14 mouse cellular contexts compared by ENCODE assay signal in the genomic region with DNA sequence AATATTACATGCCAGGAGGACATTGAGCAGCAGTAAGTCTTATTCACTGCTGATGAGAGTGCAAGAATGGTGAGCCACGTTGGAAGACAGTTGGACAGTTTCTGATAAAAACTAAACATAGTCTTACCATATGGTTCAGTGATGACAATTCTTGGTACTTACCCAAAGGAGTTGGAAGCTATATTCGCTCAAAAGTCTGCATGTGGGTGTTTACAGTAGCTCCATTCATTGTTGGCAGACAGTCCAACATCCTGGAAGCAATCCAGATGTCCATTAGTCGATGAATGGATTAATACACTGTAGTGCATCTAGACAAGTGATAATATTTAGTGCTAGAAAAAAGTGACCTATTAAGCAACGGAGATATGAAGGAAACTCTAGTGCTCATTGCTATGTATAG.
DNase-seq lines count a peak whose midpoint lies in the region; ATAC-seq and TF ChIP-seq lines count a peak whose summit lies in the region.
"Had no signal": no experiment of that assay in that cellular context is flagged by ENCODE, and none has a peak within 500 bp of the region (broad histone marks: within the 10 kb centered on the region; RNA-seq: fewer than 3 reads in every experiment).

No protein-coding gene starts in this region.

- H3K27me3 ChIP-seq in intestine, embryonic 15.5 days (replicated peaks) = no peaks in the 10 kb centered on the region
- H3K27me3 ChIP-seq in intestine, postnatal 0 days (replicated peaks; ENCODE audit: control insufficient read depth, insufficient read depth, low read length) = no peaks in the 10 kb centered on the region
- H3K27me3 ChIP-seq in cerebellum, adult 2 months (ENCODE audit: control insufficient read depth, insufficient read depth, low read length) = no peaks in the 10 kb centered on the region
- H3K27me3 ChIP-seq: CH12.LX; heart, embryonic 15.5 days; midbrain, embryonic 15.5 days; stomach, embryonic 15.5 days had no signal

- 0 out of 2 replicates have a peak, but pooled peaks cover 4% of the 10 kb centered on the region for H3K4me1 ChIP-seq in intestine, embryonic 15.5 days (replicated peaks)
- no peaks in the 10 kb centered on the region for H3K4me1 ChIP-seq in intestine, postnatal 0 days (replicated peaks; ENCODE audit: control insufficient read depth, insufficient read depth, low read length)
- H3K4me1 ChIP-seq in cerebellum, adult 2 months (ENCODE audit: control insufficient read depth, insufficient read depth, low read length) = peaks cover 10% of the 10 kb centered on the region; the same call in 1 of the 2 replicates
- H3K4me1 ChIP-seq: heart, embryonic 15.5 days; midbrain, embryonic 15.5 days; stomach, embryonic 15.5 days had no signal

- ATAC-seq in intestine, embryonic 15.5 days = peak; percentile 31; the same call in 1 of the 2 replicates
- ATAC-seq in intestine, postnatal 0 days = no peak
- ATAC-seq: midbrain, embryonic 15.5 days had no signal

- no peak overlapping the region for H3K4me3 ChIP-seq in intestine, embryonic 15.5 days (replicated peaks)
- H3K4me3 ChIP-seq in intestine, postnatal 0 days (ENCODE audit: low read depth, low read length) = no peak overlapping the region
- H3K4me3 ChIP-seq in cerebellum, adult 2 months (replicated peaks; ENCODE audit: insufficient read depth, low read depth, low read length) = no peak overlapping the region
- H3K4me3 ChIP-seq: embryonic facial prominence, embryonic 13.5 days; heart, embryonic 15.5 days; midbrain, embryonic 15.5 days; stomach, embryonic 15.5 days had no signal

- H3K27ac ChIP-seq in intestine, embryonic 15.5 days = no peak overlapping the region
- no peak overlapping the region for H3K27ac ChIP-seq in intestine, postnatal 0 days (ENCODE audit: low read depth, low read length)
- no peak overlapping the region for H3K27ac ChIP-seq in cerebellum, adult 2 months (ENCODE audit: insufficient read depth, low read length)
- H3K27ac ChIP-seq: embryonic facial prominence, embryonic 13.5 days; heart, embryonic 15.5 days; midbrain, embryonic 15.5 days; stomach, embryonic 15.5 days had no signal

- H3K9ac ChIP-seq in intestine, embryonic 15.5 days = no peak overlapping the region
- no peak overlapping the region for H3K9ac ChIP-seq in intestine, postnatal 0 days (ENCODE audit: low read depth, low read length)
- H3K9ac ChIP-seq: embryonic facial prominence, embryonic 13.5 days; heart, embryonic 15.5 days; midbrain, embryonic 15.5 days; stomach, embryonic 15.5 days had no signal

- no peak for TF ChIP-seq CTCF in intestine, postnatal 0 days (IDR thresholded peaks at IDR 0.05; ENCODE audit: low read depth)
- TF ChIP-seq CTCF in cerebellum, adult 2 months (IDR thresholded peaks at IDR 0.05; ENCODE audit: borderline replicate concordance, insufficient read depth, low read depth, low read length) = no peak

- H3K4me2 ChIP-seq in intestine, embryonic 15.5 days (replicated peaks) = no peak overlapping the region
- H3K4me2 ChIP-seq in intestine, postnatal 0 days (replicated peaks; ENCODE audit: low read depth) = no peak overlapping the region
- H3K4me2 ChIP-seq: embryonic facial prominence, embryonic 13.5 days; heart, embryonic 15.5 days; midbrain, embryonic 15.5 days; stomach, embryonic 15.5 days had no signal

- DNase-seq in Muller cell, postnatal 12 days (ENCODE audit: inconsistent ontology term) = peak; percentile 86
- peak; percentile 48 to 80 for DNase-seq in cerebellum, adult 2 months
- DNase-seq in layer of hippocampus, adult 9-11 months = peak; percentile 58
- DNase-seq in spleen, postnatal 14 days (ENCODE audit: low spot score in 2 of 2) = no peak
- no peak for DNase-seq in adrenal gland, postnatal 10 days
- DNase-seq in spleen, postnatal 10 days (ENCODE audit: low spot score in 2 of 2) = no peak
- DNase-seq: gastrocnemius, postnatal 14 days had no signal

- no peak for TF ChIP-seq POLR2A in cerebellum, adult 2 months (IDR thresholded peaks at IDR 0.05; ENCODE audit: borderline replicate concordance, insufficient read depth, low read length)

- H3K36me3 ChIP-seq in intestine, embryonic 15.5 days = no peaks in the 10 kb centered on the region
- no peaks in the 10 kb centered on the region for H3K36me3 ChIP-seq in intestine, postnatal 0 days (ENCODE audit: control insufficient read depth, insufficient read depth)
- H3K36me3 ChIP-seq: embryonic facial prominence, embryonic 13.5 days; heart, embryonic 15.5 days; midbrain, embryonic 15.5 days; stomach, embryonic 15.5 days had no signal

- 40% methylated on average over 4 of the region's 4 CpGs for WGBS in intestine, embryonic 15.5 days
- 52% methylated on average over 4 of the region's 4 CpGs for WGBS in intestine, postnatal 0 days
- 7% methylated on average over 4 of the region's 4 CpGs for WGBS in cerebellum, adult 2 months

- no peaks in the 10 kb centered on the region for H3K9me3 ChIP-seq in intestine, embryonic 15.5 days
- no peaks in the 10 kb centered on the region for H3K9me3 ChIP-seq in intestine, postnatal 0 days (ENCODE audit: control insufficient read depth)
- H3K9me3 ChIP-seq: embryonic facial prominence, embryonic 13.5 days; heart, embryonic 15.5 days; midbrain, embryonic 15.5 days; stomach, embryonic 15.5 days had no signal

Comparison
In these comparisons a context has a peak if more than half of its experiments do, and no peak if none do; other contexts are left out.
1. DNase-seq: peak in Muller cell, postnatal 12 days (single experiment), cerebellum, adult 2 months (2 of 2) and layer of hippocampus, adult 9-11 months (single experiment); none in spleen, postnatal 14 days (0 of 2), adrenal gland, postnatal 10 days (single experiment) and spleen, postnatal 10 days (0 of 2).